Mouse (Mus musculus): ENCODE results near the gene Tesk1.

GRCm38 (mm10) chr4:43452315-43452714 is 10.6 kb downstream of the Tesk1 start:
- TF ChIP-seq TAL1 (IDR thresholded peaks at IDR 0.05; ENCODE audit: low read length) (no peak), GATA1 (IDR thresholded peaks at IDR 0.05; ENCODE audit: low read length) (no peak)

Measured in erythroblast, embryonic 14.5 days (primary cell).